Mouse (Mus musculus) small intestine, adult 2 months (tissue): ENCODE data around the gene Gpx4.

Experiments used
- CTCF ChIP-seq: fragments of 200-500 bp; IDR thresholded peaks from 2 replicates; pipeline ENCODE4 v1.5.1; 2012; ENCODE audit warnings: low read depth, mild to moderate bottlenecking, control low read depth, inconsistent platforms, low read length, moderate library complexity, mixed read lengths; ENCODE audit not compliant: insufficient replicate concordance, insufficient read length; ENCODE audit errors: extremely low read depth
- POLR2A ChIP-seq: fragments of 200-500 bp; IDR thresholded peaks from 2 replicates; pipeline ENCODE4 v1.6.1; 2012; ENCODE audit warnings: low read depth, mild to moderate bottlenecking, control low read depth, inconsistent platforms, low read length, moderate library complexity

DNA sequence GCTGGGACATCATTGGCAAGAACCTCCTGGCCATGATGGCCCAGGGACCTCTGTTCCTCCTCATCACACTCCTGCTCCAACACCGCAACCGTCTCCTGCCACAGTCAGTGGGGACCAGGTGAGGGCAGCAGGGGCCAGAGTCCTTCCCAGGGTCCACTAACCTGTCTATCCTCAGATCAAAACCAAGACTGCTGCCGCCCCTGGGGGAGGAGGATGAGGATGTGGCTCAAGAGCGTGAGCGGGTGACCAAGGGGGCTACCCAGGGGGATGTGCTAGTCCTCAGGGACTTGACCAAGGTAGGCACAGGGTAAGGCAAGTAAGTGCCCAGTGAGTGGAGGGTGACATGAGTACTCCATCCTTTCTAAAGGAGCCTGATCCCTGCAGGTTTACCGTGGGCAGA, 35.2 kb upstream of the Gpx4 start:
- TF ChIP-seq POLR2A, result no peak
- no peak for TF ChIP-seq CTCF
